Mouse (Mus musculus): ENCODE data around the gene Kcnb1. TPM values are rescaled to one million over a fixed set of nuclear protein-coding genes. Genes with fewer than 3 reads are reported as not detected.
A peak's percentile ranks its signal among the peaks of the same experiment; 100 is the strongest.
"Not testable (repeated sequence)": the region's sequence is repeated elsewhere in the genome, so short reads cannot be mapped to it uniquely, and the experiment has no call there.

Gene Kcnb1
- polyA plus RNA-seq, 1 experiment = 1.4 TPM

DNA sequence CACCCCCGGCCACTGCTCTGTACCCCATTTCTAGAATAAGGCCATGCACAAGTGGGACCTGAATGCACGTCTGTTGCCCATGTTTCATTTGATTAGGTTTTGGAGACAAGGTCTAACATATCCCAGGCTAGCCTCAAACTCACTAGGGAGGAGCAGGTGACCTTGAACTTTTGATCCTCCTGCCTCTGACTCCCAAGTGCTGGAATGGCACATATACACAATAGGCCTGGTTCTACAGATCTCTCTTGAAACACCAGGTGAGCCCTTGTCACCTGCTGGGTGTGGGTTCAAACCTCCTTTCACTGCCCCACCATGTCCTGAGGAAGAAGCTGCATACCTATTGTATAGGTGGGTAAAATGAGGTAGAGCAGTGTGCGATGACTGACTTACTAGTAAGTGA lies 22.1 kb upstream of the Kcnb1 start:
- TF ChIP-seq POLR2A (IDR thresholded peaks at IDR 0.05; ENCODE audit: insufficient read depth, low read length) (no peak), CTCF (IDR thresholded peaks at IDR 0.05; ENCODE audit: low read depth, low read length) (no peak), EP300 (IDR thresholded peaks at IDR 0.05; ENCODE audit: insufficient read depth, low read depth, low read length) (no peak)
- no peaks in the 10 kb centered on the region for H3K27me3 ChIP-seq (ENCODE audit: control insufficient read depth, insufficient read depth, low read length, poor library complexity, severe bottlenecking)
- no peak overlapping the region for H3K27ac ChIP-seq (ENCODE audit: insufficient read depth, low read length)
- H3K4me3 ChIP-seq (ENCODE audit: low read depth, low read length) = no peak overlapping the region
- no peaks in the 10 kb centered on the region for H3K9me3 ChIP-seq (replicated peaks; ENCODE audit: control insufficient read depth, insufficient read depth, low read length, poor library complexity, severe bottlenecking)
- H3K9ac ChIP-seq (ENCODE audit: low read depth, poor library complexity, severe bottlenecking) = no peak overlapping the region
- peaks cover 4% of the 10 kb centered on the region for H3K4me1 ChIP-seq (ENCODE audit: control insufficient read depth, insufficient read depth, low read length)
- H3K36me3 ChIP-seq (ENCODE audit: control insufficient read depth, insufficient read depth, low read length, poor library complexity, severe bottlenecking) = no peaks in the 10 kb centered on the region

DNA sequence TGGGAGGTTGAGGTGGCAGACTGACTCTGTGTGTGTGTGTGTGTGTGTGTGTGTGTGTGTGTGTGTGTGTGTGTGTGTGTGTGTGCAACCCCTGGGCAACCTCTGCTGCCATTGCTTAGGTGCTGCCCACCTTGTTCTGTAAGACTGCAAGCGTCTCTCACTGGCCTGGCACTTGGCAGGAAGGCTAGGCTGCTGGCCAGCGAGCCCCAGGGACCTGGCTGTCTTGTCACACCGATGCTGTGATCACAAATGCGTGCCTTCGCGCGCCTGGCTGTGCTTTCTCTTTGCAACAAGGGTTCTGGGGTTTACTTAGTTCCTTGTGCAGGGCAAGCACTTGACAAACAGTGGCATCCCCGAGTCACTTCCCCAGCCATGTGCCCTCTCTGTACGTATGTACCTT lies 19.9 kb upstream of the Kcnb1 start:
- Histone ChIP-seq H3K36me3 (ENCODE audit: control insufficient read depth, insufficient read depth, low read length, poor library complexity, severe bottlenecking) (peaks cover 3% of the 10 kb centered on the region; the same call in 1 of the 2 replicates), H3K27me3 (ENCODE audit: control insufficient read depth, insufficient read depth, low read length, poor library complexity, severe bottlenecking) (no peaks in the 10 kb centered on the region), H3K9me3 (replicated peaks; ENCODE audit: control insufficient read depth, insufficient read depth, low read length, poor library complexity, severe bottlenecking) (no peaks in the 10 kb centered on the region), H3K4me1 (ENCODE audit: control insufficient read depth, insufficient read depth, low read length) (peaks cover 4% of the 10 kb centered on the region), H3K27ac (ENCODE audit: insufficient read depth, low read length) (no peak overlapping the region), H3K4me3 (ENCODE audit: low read depth, low read length) (no peak overlapping the region), H3K9ac (ENCODE audit: low read depth, poor library complexity, severe bottlenecking) (no peak overlapping the region)
- no peak for TF ChIP-seq EP300 (IDR thresholded peaks at IDR 0.05; ENCODE audit: insufficient read depth, low read depth, low read length)
- no peak for TF ChIP-seq POLR2A (IDR thresholded peaks at IDR 0.05; ENCODE audit: insufficient read depth, low read length)
- TF ChIP-seq CTCF (IDR thresholded peaks at IDR 0.05; ENCODE audit: low read depth, low read length) = no peak

DNA sequence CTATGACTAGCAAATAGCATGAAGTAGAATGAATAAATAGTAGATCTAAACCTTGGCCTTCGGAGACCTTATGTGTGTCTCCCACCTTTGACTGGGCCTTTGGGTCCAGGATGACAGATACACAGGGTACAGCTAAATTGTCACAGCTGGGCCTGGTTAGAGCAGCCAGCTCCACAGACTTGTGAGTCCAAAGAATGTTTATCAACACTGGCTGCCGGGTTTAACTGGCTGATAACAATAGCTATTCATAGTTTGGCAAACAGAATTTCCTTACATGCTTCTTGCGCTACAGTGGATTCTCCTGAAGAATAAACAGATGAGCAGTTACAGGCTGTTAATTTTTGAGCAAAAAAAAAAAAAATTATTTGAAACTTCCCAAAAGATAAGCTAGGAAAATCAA lies 19.0 kb upstream of the Kcnb1 start:
- Histone ChIP-seq H3K9ac (ENCODE audit: low read depth, poor library complexity, severe bottlenecking) (no peak overlapping the region), H3K36me3 (ENCODE audit: control insufficient read depth, insufficient read depth, low read length, poor library complexity, severe bottlenecking) (peaks cover 3% of the 10 kb centered on the region; the same call in 1 of the 2 replicates), H3K27me3 (ENCODE audit: control insufficient read depth, insufficient read depth, low read length, poor library complexity, severe bottlenecking) (no peaks in the 10 kb centered on the region), H3K4me1 (ENCODE audit: control insufficient read depth, insufficient read depth, low read length) (peaks cover 4% of the 10 kb centered on the region), H3K4me3 (ENCODE audit: low read depth, low read length) (no peak overlapping the region), H3K9me3 (replicated peaks; ENCODE audit: control insufficient read depth, insufficient read depth, low read length, poor library complexity, severe bottlenecking) (no peaks in the 10 kb centered on the region), H3K27ac (ENCODE audit: insufficient read depth, low read length) (no peak overlapping the region)
- TF ChIP-seq EP300 (IDR thresholded peaks at IDR 0.05; ENCODE audit: insufficient read depth, low read depth, low read length) (no peak), POLR2A (IDR thresholded peaks at IDR 0.05; ENCODE audit: insufficient read depth, low read length) (no peak), CTCF (IDR thresholded peaks at IDR 0.05; ENCODE audit: low read depth, low read length) (no peak)

DNA sequence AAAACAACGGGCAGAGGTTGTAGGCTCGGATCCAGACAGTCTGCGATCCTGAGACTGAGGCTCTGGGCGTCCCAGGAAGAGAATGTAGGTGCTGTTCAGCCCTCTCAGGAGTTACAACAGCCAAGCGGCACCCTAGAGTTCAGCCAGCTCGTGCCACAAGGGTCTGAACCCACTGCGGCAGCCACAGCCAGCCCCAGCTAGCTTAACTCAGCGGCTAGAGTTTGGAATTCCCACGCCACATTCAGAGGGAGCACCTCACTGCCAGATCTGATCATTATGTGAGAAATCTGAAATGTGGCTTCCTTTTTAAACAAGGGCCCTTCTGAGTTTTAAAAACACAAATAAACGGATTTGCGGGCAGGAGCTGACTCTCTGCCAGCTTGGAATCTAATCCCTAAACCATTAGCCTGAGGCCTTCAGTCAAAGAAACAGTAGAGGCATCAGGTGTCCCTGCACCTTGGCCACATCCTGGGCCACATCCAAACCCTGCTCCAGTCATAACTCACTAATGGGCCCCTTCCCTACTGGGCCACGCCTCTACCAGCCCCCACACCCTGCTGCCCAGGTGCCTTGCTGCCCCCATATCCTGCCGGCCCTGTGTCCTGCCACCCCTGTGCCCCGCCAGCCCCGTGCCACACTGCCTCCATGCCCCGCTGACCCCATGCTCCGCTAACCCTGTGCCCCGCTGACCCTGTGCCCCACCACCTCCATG lies 16.1 kb upstream of the Kcnb1 start:
- Histone ChIP-seq H3K4me1 (ENCODE audit: control insufficient read depth, insufficient read depth, low read length) (no peaks in the 10 kb centered on the region), H3K27me3 (ENCODE audit: control insufficient read depth, insufficient read depth, low read length, poor library complexity, severe bottlenecking) (no peaks in the 10 kb centered on the region), H3K36me3 (ENCODE audit: control insufficient read depth, insufficient read depth, low read length, poor library complexity, severe bottlenecking) (peaks cover 3% of the 10 kb centered on the region; the same call in 1 of the 2 replicates), H3K9ac (ENCODE audit: low read depth, poor library complexity, severe bottlenecking) (no peak overlapping the region), H3K27ac (ENCODE audit: insufficient read depth, low read length) (no peak overlapping the region), H3K4me3 (ENCODE audit: low read depth, low read length) (no peak overlapping the region), H3K9me3 (replicated peaks; ENCODE audit: control insufficient read depth, insufficient read depth, low read length, poor library complexity, severe bottlenecking) (no peaks in the 10 kb centered on the region)
- TF ChIP-seq POLR2A (IDR thresholded peaks at IDR 0.05; ENCODE audit: insufficient read depth, low read length) (no peak), EP300 (IDR thresholded peaks at IDR 0.05; ENCODE audit: insufficient read depth, low read depth, low read length) (no peak), CTCF (IDR thresholded peaks at IDR 0.05; ENCODE audit: low read depth, low read length) (no peak)

DNA sequence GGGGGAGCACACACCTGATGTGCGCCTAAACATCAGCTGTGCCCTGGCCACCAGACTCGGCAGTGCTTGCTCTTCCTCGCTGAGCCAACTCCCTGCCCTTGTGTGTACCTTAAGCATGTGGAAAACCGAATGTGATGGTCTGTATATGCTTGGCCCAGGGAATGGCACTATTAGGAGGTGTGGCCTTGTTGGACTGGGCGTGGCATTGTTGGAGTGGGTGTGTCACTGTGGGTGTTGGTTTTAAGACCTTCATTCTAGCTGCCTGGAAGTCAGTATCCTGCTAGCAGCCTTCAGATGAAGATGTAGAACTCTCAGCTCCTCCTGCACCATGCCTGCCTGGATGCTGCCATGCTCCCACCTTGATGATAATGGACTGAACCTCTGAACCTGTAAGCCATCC lies 14.7 kb upstream of the Kcnb1 start:
- not testable (repeated sequence) for H3K27me3 ChIP-seq (ENCODE audit: control insufficient read depth, insufficient read depth, low read length, poor library complexity, severe bottlenecking); H3K4me1 ChIP-seq (ENCODE audit: control insufficient read depth, insufficient read depth, low read length); H3K9me3 ChIP-seq (replicated peaks; ENCODE audit: control insufficient read depth, insufficient read depth, low read length, poor library complexity, severe bottlenecking); H3K27ac ChIP-seq (ENCODE audit: insufficient read depth, low read length); H3K9ac ChIP-seq (ENCODE audit: low read depth, poor library complexity, severe bottlenecking); H3K36me3 ChIP-seq (ENCODE audit: control insufficient read depth, insufficient read depth, low read length, poor library complexity, severe bottlenecking); H3K4me3 ChIP-seq (ENCODE audit: low read depth, low read length)

DNA sequence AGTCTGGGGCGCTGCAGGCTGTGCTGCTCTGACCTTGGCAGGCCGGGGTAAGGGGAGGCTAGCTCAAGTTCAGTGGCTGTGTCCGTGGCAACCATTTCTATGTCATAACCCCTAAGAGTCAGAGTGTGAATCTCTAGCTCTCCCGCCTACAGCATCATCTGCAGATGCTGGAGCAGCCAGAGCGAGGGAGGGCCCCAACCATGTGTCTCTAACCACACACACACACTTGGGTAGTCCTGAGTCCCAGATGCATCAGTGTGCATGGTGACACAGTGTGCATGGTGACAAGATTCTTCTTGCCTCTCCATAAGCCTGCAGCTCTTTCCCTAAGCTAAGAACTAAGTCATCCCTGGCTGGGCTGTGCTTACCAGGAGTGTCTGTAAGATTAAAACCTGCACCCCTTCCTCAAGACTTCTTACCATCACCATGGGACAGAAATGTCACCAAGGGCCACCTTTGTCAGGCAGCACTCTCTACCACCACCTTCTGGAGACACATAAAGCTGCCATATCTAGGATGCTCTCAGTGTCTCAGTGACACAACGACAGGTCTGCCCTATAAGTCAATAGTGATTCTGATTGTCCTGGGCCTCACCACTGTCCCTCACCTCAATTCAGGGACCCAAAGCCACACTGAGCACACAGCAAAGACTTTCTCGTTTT lies 13.7 kb upstream of the Kcnb1 start:
- no peak overlapping the region for H3K4me3 ChIP-seq (ENCODE audit: low read depth, low read length)
- H3K36me3 ChIP-seq (ENCODE audit: control insufficient read depth, insufficient read depth, low read length, poor library complexity, severe bottlenecking) = peaks cover 3% of the 10 kb centered on the region; the same call in 1 of the 2 replicates
- H3K9me3 ChIP-seq (replicated peaks; ENCODE audit: control insufficient read depth, insufficient read depth, low read length, poor library complexity, severe bottlenecking) = no peaks in the 10 kb centered on the region
- H3K27ac ChIP-seq (ENCODE audit: insufficient read depth, low read length) = no peak overlapping the region
- TF ChIP-seq EP300 (IDR thresholded peaks at IDR 0.05; ENCODE audit: insufficient read depth, low read depth, low read length) (no peak), CTCF (IDR thresholded peaks at IDR 0.05; ENCODE audit: low read depth, low read length) (peak; percentile 28), POLR2A (IDR thresholded peaks at IDR 0.05; ENCODE audit: insufficient read depth, low read length) (no peak)
- H3K27me3 ChIP-seq (ENCODE audit: control insufficient read depth, insufficient read depth, low read length, poor library complexity, severe bottlenecking) = no peaks in the 10 kb centered on the region
- no peak overlapping the region for H3K9ac ChIP-seq (ENCODE audit: low read depth, poor library complexity, severe bottlenecking)
- H3K4me1 ChIP-seq (ENCODE audit: control insufficient read depth, insufficient read depth, low read length) = peaks cover 6% of the 10 kb centered on the region

Measured in ES-Bruce4 (cell line).